In genomic region chr9:66796739-66797138, GRCm38 (mm10) we compare ENCODE assay signal across 8 mouse cellular contexts. TPM values are rescaled to one million over a fixed set of nuclear protein-coding genes. Genes with fewer than 3 reads are reported as not detected.
A peak's percentile ranks its signal among the peaks of the same experiment; 100 is the strongest.
DNase-seq lines count a peak whose midpoint lies in the region; ATAC-seq and TF ChIP-seq lines count a peak whose summit lies in the region.

Gene Gm10647, plus strand, starts transcription at chr9:66797039.

- no peaks in the 10 kb centered on the region for H3K27me3 ChIP-seq in heart, adult 2 months (ENCODE audit: control insufficient read depth, insufficient read depth, low read length)
- no peaks in the 10 kb centered on the region for H3K27me3 ChIP-seq in testis, adult 2 months (ENCODE audit: control insufficient read depth, insufficient read depth, low read length)
- no peaks in the 10 kb centered on the region; the same call in 1 of the 2 replicates for H3K27me3 ChIP-seq in liver, embryonic 11.5 days (replicated peaks; ENCODE audit: control insufficient read depth, insufficient read depth, low read length)
- no peaks in the 10 kb centered on the region for H3K27me3 ChIP-seq in stomach, embryonic 16.5 days (ENCODE audit: control insufficient read depth, insufficient read depth, low read length)

- H3K27ac ChIP-seq in heart, adult 2 months, result peak within 1 kb of the TSS; percentile 88
- H3K27ac ChIP-seq in testis, adult 2 months (ENCODE audit: control insufficient read depth, insufficient read depth, low read depth, low read length), result peak within 1 kb of the TSS; percentile 87
- no peak within 1 kb of the TSS for H3K27ac ChIP-seq in liver, embryonic 11.5 days (ENCODE audit: low read depth, low read length)
- peak within 1 kb of the TSS; percentile 94; the same call in 1 of the 2 replicates for H3K27ac ChIP-seq in stomach, embryonic 16.5 days (ENCODE audit: low read length)

- TF ChIP-seq EP300 in heart, adult 2 months (IDR thresholded peaks at IDR 0.05; ENCODE audit: insufficient read depth, low read depth, low read length), result no peak

- TF ChIP-seq CTCF in heart, adult 2 months (IDR thresholded peaks at IDR 0.05), result no peak
- no peak for TF ChIP-seq CTCF in testis, adult 2 months (IDR thresholded peaks at IDR 0.05; ENCODE audit: control insufficient read depth, insufficient read depth, insufficient replicate concordance, low read depth, low read length)

- no peaks in the 10 kb centered on the region; the same call in 1 of the 2 replicates for H3K4me1 ChIP-seq in heart, adult 2 months (ENCODE audit: control insufficient read depth, insufficient read depth, low read length)
- peaks cover 17% of the 10 kb centered on the region for H3K4me1 ChIP-seq in testis, adult 2 months (ENCODE audit: control insufficient read depth, insufficient read depth, low read length)
- H3K4me1 ChIP-seq in liver, embryonic 11.5 days (replicated peaks; ENCODE audit: control insufficient read depth, insufficient read depth, low read length), result peaks cover 6% of the 10 kb centered on the region; the same call in 1 of the 2 replicates
- 0 out of 2 replicates have a peak, but pooled peaks cover 2% of the 10 kb centered on the region for H3K4me1 ChIP-seq in stomach, embryonic 16.5 days (ENCODE audit: control insufficient read depth, insufficient read depth, low read length)

- peak within 1 kb of the TSS; percentile 75 for H3K4me3 ChIP-seq in heart, adult 2 months
- H3K4me3 ChIP-seq in testis, adult 2 months (ENCODE audit: control insufficient read depth, low read depth, low read length), result peak within 1 kb of the TSS; percentile 95
- peak within 1 kb of the TSS; percentile 65 for H3K4me3 ChIP-seq in liver, embryonic 11.5 days (ENCODE audit: low read depth, low read length)
- H3K4me3 ChIP-seq in stomach, embryonic 16.5 days (replicated peaks; ENCODE audit: low read length), result peak within 1 kb of the TSS; percentile 88

- DNase-seq in heart, adult 2 months, result no peak
- no peak for DNase-seq in heart, adult 8-10 months (ENCODE audit: low spot score)
- no peak for DNase-seq in testis, postnatal 10 days (ENCODE audit: low spot score)
- no peak for DNase-seq in liver, embryonic 11.5 days (ENCODE audit: low spot score)
- no peak for DNase-seq in adrenal gland, postnatal 4 days (ENCODE audit: low spot score in 2 of 2)
- no peak for DNase-seq in layer of hippocampus, adult 18-20 months (ENCODE audit: low spot score in 2 of 2)

- no peaks in the 10 kb centered on the region for H3K36me3 ChIP-seq in heart, adult 2 months (ENCODE audit: control insufficient read depth, insufficient read depth, low read length)
- no peaks in the 10 kb centered on the region for H3K36me3 ChIP-seq in testis, adult 2 months (ENCODE audit: control insufficient read depth, insufficient read depth, low read length)
- H3K36me3 ChIP-seq in liver, embryonic 11.5 days (ENCODE audit: control insufficient read depth, insufficient read depth, low read length), result no peaks in the 10 kb centered on the region
- H3K36me3 ChIP-seq in stomach, embryonic 16.5 days (ENCODE audit: control insufficient read depth, insufficient read depth, low read length), result no peaks in the 10 kb centered on the region

- TF ChIP-seq POLR2A in heart, adult 2 months (IDR thresholded peaks at IDR 0.05; ENCODE audit: insufficient read depth, low read depth, low read length), result no peak
- TF ChIP-seq POLR2A in testis, adult 2 months (IDR thresholded peaks at IDR 0.05; ENCODE audit: control insufficient read depth, low read depth, low read length), result no peak

- H3K79me2 ChIP-seq in heart, adult 2 months (replicated peaks; ENCODE audit: control insufficient read depth, insufficient read depth, low read length), result no peaks in the 10 kb centered on the region

- 89% methylated on average over 5 of the region's 5 CpGs for WGBS in heart, adult 2 months
- 79% methylated on average over 5 of the region's 5 CpGs for WGBS in liver, embryonic 11.5 days
- 71% methylated on average over 5 of the region's 5 CpGs for WGBS in stomach, embryonic 16.5 days

- H3K9ac ChIP-seq in heart, adult 2 months (ENCODE audit: low read depth, low read length), result 0 out of 2 replicates have a peak within 1 kb of the TSS, but pooled peaks have one; percentile 39
- H3K9ac ChIP-seq in liver, embryonic 11.5 days (ENCODE audit: low read depth, low read length), result peak within 1 kb of the TSS; percentile 43; the same call in 1 of the 2 replicates
- peak within 1 kb of the TSS; percentile 90 for H3K9ac ChIP-seq in stomach, embryonic 16.5 days (ENCODE audit: low read length)

- no peak for ATAC-seq in liver, embryonic 11.5 days (replicated peaks; ENCODE audit: low FRiP score)
- ATAC-seq in stomach, embryonic 16.5 days (ENCODE audit: insufficient read depth, low FRiP score), result no peak

- intact Hi-C loops in heart, adult 2 months (cut with DNase I), result no loop called here

- H3K4me2 ChIP-seq in liver, embryonic 11.5 days, result peak within 1 kb of the TSS; percentile 98
- peak within 1 kb of the TSS; percentile 79 for H3K4me2 ChIP-seq in stomach, embryonic 16.5 days (ENCODE audit: low read depth, low read length)

- no peaks in the 10 kb centered on the region for H3K9me3 ChIP-seq in liver, embryonic 11.5 days (ENCODE audit: control insufficient read depth, low read length)
- H3K9me3 ChIP-seq in stomach, embryonic 16.5 days (replicated peaks; ENCODE audit: control insufficient read depth, low read length), result no peaks in the 10 kb centered on the region

RNA-seq across cellular contexts. Expression of gene Gm10647, which starts in this region (rescaled TPM):
- under 1 TPM; 0.14 to 0.16 TPM for total RNA-seq in heart, adult 2 months (2021)
- polyA plus RNA-seq in heart, adult 2 months (2012; rRNA removed), result 0.10 and 0.26 TPM in 2 replicates
- under 1 TPM in 1 of 4 experiments, not detected in 3; 0.11 TPM for total RNA-seq in heart, adult 8-10 months (2022)
- polyA plus RNA-seq in testis, adult 2 months (2012; rRNA removed), result 0.12 and 0.20 TPM in 2 replicates
- polyA plus RNA-seq in liver, embryonic 11.5 days (2014; fragmentation: Nextera tagmentation; extraction: Ambion mirVana), result not detected in 2 replicates
- polyA plus RNA-seq in stomach, embryonic 16.5 days (2015; fragmentation: Nextera tagmentation; extraction: Ambion mirVana), result 0.48 and 0.89 TPM in 2 replicates
- total RNA-seq in adrenal gland, postnatal 4 days (2021), result under 1 TPM; 0.36 to 0.45 TPM
- total RNA-seq in layer of hippocampus, adult 18-20 months (2021), result under 1 TPM; 0.36 to 0.59 TPM

Comparison
In these comparisons a context has a peak if more than half of its experiments do, and no peak if none do; other contexts are left out.
1. H3K9ac ChIP-seq: peak in every context shown above with its lines; median percentile 90 in stomach, embryonic 16.5 days; 43 in liver, embryonic 11.5 days; 39 in heart, adult 2 months.